29 mouse cellular contexts compared by ENCODE assay signal in the genomic region with DNA sequence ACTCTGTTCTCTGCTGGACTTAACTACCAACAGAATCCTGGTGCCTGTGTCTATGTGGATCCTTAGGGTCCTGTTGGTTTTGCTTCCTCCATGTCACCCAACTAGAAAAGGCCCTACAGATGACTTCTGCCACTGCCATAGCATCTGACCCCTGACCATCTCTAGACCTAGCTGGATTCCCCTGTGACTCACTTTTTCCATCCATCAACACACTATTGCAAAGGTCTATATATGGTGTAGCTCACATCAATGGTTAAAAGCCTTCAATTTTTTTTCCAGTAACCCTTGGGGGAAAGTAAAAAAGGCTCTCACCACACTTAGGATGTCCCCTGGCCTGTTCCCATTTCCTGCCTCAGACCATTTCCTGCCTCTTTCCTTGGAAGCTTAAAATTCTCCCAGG.
"Had no signal": no experiment of that assay in that cellular context is flagged by ENCODE, and none has a peak within 500 bp of the region (broad histone marks: within the 10 kb centered on the region; RNA-seq: fewer than 3 reads in every experiment).

No protein-coding gene starts in this region.

- H3K4me3 ChIP-seq: limb, embryonic 10.5 days; limb, embryonic 12.5 days; limb, embryonic 13.5 days; limb, embryonic 15.5 days; liver, embryonic 12.5 days; liver, embryonic 13.5 days; liver, embryonic 15.5 days; lung, embryonic 15.5 days; megakaryocyte, embryonic 14.5 days; midbrain, embryonic 10.5 days; midbrain, embryonic 12.5 days; midbrain, embryonic 13.5 days; midbrain, embryonic 15.5 days; myocyte had no signal

- H3K9ac ChIP-seq: limb, embryonic 12.5 days; limb, embryonic 13.5 days; limb, embryonic 15.5 days; liver, embryonic 12.5 days; liver, embryonic 13.5 days; liver, embryonic 14.5 days; liver, embryonic 15.5 days; liver, postnatal 0 days; lung, embryonic 14.5 days; lung, embryonic 15.5 days; midbrain, embryonic 12.5 days; midbrain, embryonic 13.5 days; midbrain, embryonic 15.5 days had no signal

- H3K36me3 ChIP-seq: limb, embryonic 10.5 days; limb, embryonic 12.5 days; limb, embryonic 13.5 days; limb, embryonic 15.5 days; liver, embryonic 12.5 days; liver, embryonic 13.5 days; liver, embryonic 15.5 days; lung, embryonic 15.5 days; midbrain, embryonic 10.5 days; midbrain, embryonic 12.5 days; midbrain, embryonic 13.5 days; midbrain, embryonic 15.5 days had no signal

- H3K4me2 ChIP-seq: limb, embryonic 12.5 days; limb, embryonic 13.5 days; limb, embryonic 15.5 days; liver, embryonic 11.5 days; liver, embryonic 12.5 days; liver, embryonic 13.5 days; liver, embryonic 15.5 days; lung, embryonic 14.5 days; lung, embryonic 15.5 days; midbrain, embryonic 11.5 days; midbrain, embryonic 12.5 days; midbrain, embryonic 13.5 days; midbrain, embryonic 15.5 days had no signal

- H3K4me1 ChIP-seq: limb, embryonic 12.5 days; liver, embryonic 12.5 days; liver, embryonic 13.5 days; liver, embryonic 15.5 days; megakaryocyte, embryonic 14.5 days had no signal

- H3K27me3 ChIP-seq: limb, embryonic 15.5 days; liver, embryonic 12.5 days; liver, embryonic 13.5 days; liver, embryonic 15.5 days; lung, embryonic 15.5 days; megakaryocyte, embryonic 14.5 days; midbrain, embryonic 12.5 days; midbrain, embryonic 13.5 days; midbrain, embryonic 15.5 days had no signal

- H3K9me3 ChIP-seq: limb, embryonic 10.5 days; limb, embryonic 15.5 days; liver, embryonic 13.5 days; midbrain, embryonic 12.5 days; midbrain, embryonic 13.5 days; midbrain, embryonic 15.5 days had no signal

- H3K27ac ChIP-seq: limb, embryonic 10.5 days; limb, embryonic 12.5 days; limb, embryonic 13.5 days; limb, embryonic 15.5 days; liver, embryonic 12.5 days; liver, embryonic 13.5 days; liver, embryonic 14.5 days; liver, embryonic 15.5 days; lung, embryonic 15.5 days; macrophage; midbrain, embryonic 10.5 days; midbrain, embryonic 12.5 days; midbrain, embryonic 13.5 days; midbrain, embryonic 15.5 days had no signal

- DNase-seq: left cerebral cortex, postnatal 4 days; liver; liver, embryonic 13.5 days; liver, postnatal 0 days; lung, adult 18-20 months; lung, adult 2 months; lung, embryonic 14.5 days; lung, postnatal 10 days; lung, postnatal 14 days; lung, postnatal 36 days; lung, postnatal 4 days; midbrain, embryonic 14.5 days had no signal
